Mouse (Mus musculus) cerebellum, adult 2 months (tissue): ENCODE measurements around the gene Fryl.

Experiments
- CTCF ChIP-seq: fragments of 200-500 bp; IDR thresholded peaks from 2 replicates; pipeline ENCODE4 v1.5.1; 2011; ENCODE audit warnings: low read depth, mild to moderate bottlenecking, control low read depth, low read length, moderate library complexity, borderline replicate concordance; ENCODE audit not compliant: insufficient read depth
- POLR2A ChIP-seq: fragments of 200-500 bp; IDR thresholded peaks from 2 replicates; pipeline ENCODE4 v1.6.1; 2011; ENCODE audit warnings: low read length, control low read depth, borderline replicate concordance; ENCODE audit not compliant: insufficient read depth

DNA sequence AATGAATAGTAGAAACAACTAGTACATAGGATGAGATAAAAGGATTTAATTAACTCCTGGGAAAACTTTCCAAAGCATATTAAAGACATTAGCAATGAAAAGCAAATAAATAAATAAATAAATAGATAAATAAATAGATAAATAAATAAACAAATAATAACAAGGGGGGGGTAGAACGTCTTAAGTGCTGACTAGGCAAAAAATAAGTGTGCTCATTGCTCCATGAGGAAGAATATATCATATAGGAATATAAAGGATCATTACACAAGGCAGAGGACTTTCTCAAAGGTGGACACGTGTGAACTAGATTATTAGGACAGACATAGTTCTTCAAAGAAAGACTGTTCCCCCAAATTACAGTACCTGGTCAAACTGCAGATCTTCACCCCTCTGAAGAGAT is 120.5 kb downstream of the Fryl start:
- TF ChIP-seq CTCF, result no peak
- no peak for TF ChIP-seq POLR2A
